Mouse (Mus musculus) embryonic facial prominence, embryonic 11.5 days (tissue): ENCODE data around the gene Hdac7. TPM values are rescaled to one million over a fixed set of nuclear protein-coding genes. Genes with fewer than 3 reads are reported as not detected.

Source experiments
- ATAC-seq: fragments of 200-750 bp; cut with Nextera tagmentation; replicated peaks from 2 replicates; pipeline ENCODE4 v1.8.0; 2017; ENCODE audit warnings: low read depth; ENCODE audit not compliant: insufficient number of reproducible peaks, low FRiP score, low TSS enrichment
- DNase-seq: peaks from one replicate; pipeline ENCODE4 v3.0.0-alpha.2; 2015; ENCODE audit warnings: low spot score
- H3K27ac ChIP-seq: fragments of 300-500 bp; sonication (generic); replicated peaks from 2 replicates; pipeline ENCODE4 v1.5.1; 2014; ENCODE audit warnings: mild to moderate bottlenecking, low read depth, low read length, control low read depth
- H3K27me3 ChIP-seq: fragments of 300-500 bp; sonication (generic); 2 replicates; pipeline ENCODE4 v1.6.1; 2014; ENCODE audit warnings: mild to moderate bottlenecking, low read length, moderate library complexity, mixed read lengths; ENCODE audit not compliant: control insufficient read depth, insufficient read depth
- H3K36me3 ChIP-seq: fragments of 300-500 bp; sonication (generic); replicated peaks from 2 replicates; pipeline ENCODE4 v1.6.1; 2014; ENCODE audit warnings: low read depth, mild to moderate bottlenecking, low read length, moderate library complexity, mixed read lengths; ENCODE audit not compliant: control insufficient read depth, insufficient read depth
- H3K4me1 ChIP-seq: fragments of 300-500 bp; sonication (generic); 2 replicates; pipeline ENCODE4 v1.6.1; 2014; ENCODE audit warnings: low read length, mixed read lengths; ENCODE audit not compliant: control insufficient read depth, insufficient read depth
- H3K4me2 ChIP-seq: fragments of 300-500 bp; sonication (generic); 2 replicates; pipeline ENCODE4 v1.6.1; 2014; ENCODE audit warnings: low read depth, mild to moderate bottlenecking, control low read depth, low read length, moderate library complexity
- H3K4me3 ChIP-seq: fragments of 300-500 bp; sonication (generic); 2 replicates; pipeline ENCODE4 v1.5.1; 2014; ENCODE audit warnings: low read depth, low read length, control low read depth
- H3K9ac ChIP-seq: fragments of 300-500 bp; sonication (generic); replicated peaks from 2 replicates; pipeline ENCODE4 v1.6.1; 2014; ENCODE audit warnings: mild to moderate bottlenecking, control low read depth, low read length
- H3K9me3 ChIP-seq: fragments of 300-500 bp; sonication (generic); replicated peaks from 2 replicates; pipeline ENCODE4 v1.6.1; 2016; ENCODE audit warnings: mild to moderate bottlenecking, low read length, inconsistent platforms, mixed read lengths; ENCODE audit not compliant: control insufficient read depth
- WGBS: fragments of 180-500 bp; shearing (Covaris S2); extraction: QIAGEN DNeasy Blood & Tissue Kit; methylation state at CpG from one replicate; pipeline ENCODE4 v1.1.7; 2014; 5-methylcytosine and 5-hydroxymethylcytosine counted together
- polyA plus RNA-seq: library from polyadenylated mRNA; unstranded; fragments of >200 nt; fragmentation: Nextera tagmentation; extraction: Ambion mirVana; gene quantifications from 2 replicates; pipeline ENCODE4 v1.2.1, GENCODE M21; 2014

The Hdac7 gene
- polyA plus RNA-seq, 1 experiment from 2014 or later = 17.0 TPM

GRCm38 (mm10) chr15:97828901-97829338 lies 15.4 kb downstream of the Hdac7 start:
- peaks cover 14% of the 10 kb centered on the region for H3K4me1 ChIP-seq
- WGBS = 42% methylated on average over 5 of the region's 5 CpGs
- H3K27me3 ChIP-seq = no peaks in the 10 kb centered on the region
- no peak overlapping the region; the same call in 1 of the 2 replicates for H3K27ac ChIP-seq
- H3K9me3 ChIP-seq = no peaks in the 10 kb centered on the region
- 0 out of 2 replicates have a peak overlapping the region, but pooled peaks have one; percentile 18 for H3K9ac ChIP-seq
- no peak overlapping the region; the same call in 1 of the 2 replicates for H3K4me2 ChIP-seq
- H3K36me3 ChIP-seq = no peaks in the 10 kb centered on the region
- no peak for ATAC-seq
- H3K4me3 ChIP-seq = no peak overlapping the region
- DNase-seq = peak; percentile 30

DNA sequence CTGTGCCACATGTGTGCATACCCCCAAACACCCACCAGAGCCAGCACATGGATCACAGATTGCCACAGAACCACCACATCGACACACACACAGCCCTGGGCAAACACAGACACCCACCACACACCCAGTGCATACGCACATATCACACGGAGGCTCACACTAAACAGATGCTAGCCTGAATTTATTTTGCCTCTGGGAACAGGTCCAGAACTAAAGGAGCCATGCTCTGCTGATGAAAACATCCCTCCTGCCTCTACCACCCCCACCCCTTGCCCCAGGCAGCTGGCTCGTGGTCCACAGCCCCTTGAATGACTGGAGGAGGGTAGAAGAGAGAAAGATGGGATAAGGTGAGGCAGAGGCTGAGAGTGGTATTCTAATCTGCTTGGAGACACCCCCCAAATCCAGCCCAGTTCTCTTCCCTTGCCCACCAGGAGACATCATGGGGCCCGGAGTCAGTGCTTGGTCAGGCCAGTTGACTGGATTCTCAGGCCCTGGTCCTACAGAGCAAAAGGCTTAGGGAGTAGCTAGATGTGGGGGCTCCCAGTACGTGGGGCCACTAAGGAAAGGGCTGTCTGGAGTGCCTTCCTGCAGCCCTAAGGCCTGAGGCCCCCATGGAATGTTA lies 16.0 kb downstream of the Hdac7 start:
- Histone ChIP-seq H3K9me3 (no peaks in the 10 kb centered on the region), H3K36me3 (no peaks in the 10 kb centered on the region), H3K9ac (peak overlapping the region; percentile 4; the same call in 1 of the 2 replicates), H3K4me3 (no peak overlapping the region), H3K4me2 (no peak overlapping the region), H3K27ac (no peak overlapping the region), H3K4me1 (peaks cover 14% of the 10 kb centered on the region), H3K27me3 (no peaks in the 10 kb centered on the region)
- DNase-seq = no peak
- WGBS = 58% methylated on average over 6 of the region's 6 CpGs
- no peak for ATAC-seq

DNA sequence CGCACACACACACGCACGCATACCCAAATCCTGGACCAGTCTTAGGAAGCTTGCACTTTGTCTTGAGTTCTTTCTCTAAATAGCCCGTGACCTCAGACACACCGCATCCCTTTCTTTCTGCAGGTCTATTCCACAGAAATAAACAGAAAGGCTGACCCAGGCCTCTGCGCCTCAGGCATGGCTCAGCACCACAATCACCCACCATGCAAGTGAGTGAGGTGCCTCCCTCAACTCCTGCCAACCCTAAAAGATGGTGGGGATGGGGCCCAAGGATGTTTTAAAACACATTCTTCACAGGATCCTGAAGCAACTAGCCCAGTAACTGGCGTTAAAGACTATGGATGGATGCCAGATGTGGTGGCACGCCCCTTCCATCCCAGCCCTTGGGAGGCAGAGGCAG lies 16.9 kb downstream of the Hdac7 start:
- Histone ChIP-seq H3K4me2 (no peak overlapping the region; the same call in 1 of the 2 replicates), H3K27me3 (no peaks in the 10 kb centered on the region), H3K36me3 (no peaks in the 10 kb centered on the region), H3K4me3 (no peak overlapping the region), H3K9ac (no peak overlapping the region), H3K9me3 (no peaks in the 10 kb centered on the region), H3K4me1 (peaks cover 13% of the 10 kb centered on the region), H3K27ac (no peak overlapping the region)
- DNase-seq (no peak), ATAC-seq (no peak)
- 86% methylated on average over 8 of the region's 8 CpGs for WGBS

DNA sequence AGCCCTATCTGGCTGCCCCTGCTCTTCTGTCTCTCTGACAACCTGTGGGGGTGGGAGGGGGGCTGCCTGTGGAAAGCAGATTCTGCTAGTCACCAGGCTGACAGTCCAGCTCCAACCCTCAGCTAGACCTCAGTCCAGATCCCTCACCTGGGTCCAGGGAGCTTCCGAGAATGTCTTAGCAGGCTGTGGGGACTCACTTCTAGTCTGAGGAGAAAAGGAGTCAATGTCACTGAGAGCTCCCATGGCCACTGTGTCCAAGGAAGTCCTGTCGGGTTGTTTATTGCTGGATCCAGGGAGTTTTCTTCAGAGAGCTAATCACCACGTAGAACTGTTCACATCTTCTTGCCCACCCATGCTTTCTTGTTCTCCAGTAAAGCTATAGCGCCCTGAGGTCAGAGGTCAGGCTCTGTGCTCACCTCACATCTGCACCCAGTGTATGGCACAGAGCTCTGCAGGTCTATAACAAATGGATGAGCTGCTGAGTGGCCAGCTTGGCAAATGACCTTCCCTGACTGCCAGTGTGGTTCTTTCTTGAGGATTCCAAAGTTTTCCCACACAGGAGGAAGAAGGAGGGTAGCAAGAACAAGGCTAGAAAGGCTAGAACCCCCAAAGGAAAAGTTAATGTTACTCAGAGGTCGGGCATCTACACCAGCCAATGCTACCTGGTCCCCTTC lies 17.6 kb downstream of the Hdac7 start:
- Histone ChIP-seq H3K27ac (no peak overlapping the region), H3K4me2 (no peak overlapping the region), H3K9me3 (no peaks in the 10 kb centered on the region), H3K36me3 (no peaks in the 10 kb centered on the region), H3K9ac (no peak overlapping the region), H3K27me3 (no peaks in the 10 kb centered on the region), H3K4me3 (no peak overlapping the region), H3K4me1 (peaks cover 11% of the 10 kb centered on the region)
- DNase-seq (no peak), ATAC-seq (no peak)
- 67% methylated on average over 5 of the region's 5 CpGs for WGBS

- DNase-seq = no peak
- no peak overlapping the region for H3K4me3 ChIP-seq
- no peaks in the 10 kb centered on the region for H3K9me3 ChIP-seq
- no peaks in the 10 kb centered on the region for H3K36me3 ChIP-seq
- WGBS = 46% methylated on average over 12 of the region's 12 CpGs
- peak overlapping the region; percentile 50; the same call in 1 of the 2 replicates for H3K9ac ChIP-seq
- H3K27me3 ChIP-seq = no peaks in the 10 kb centered on the region
- H3K27ac ChIP-seq = no peak overlapping the region
- H3K4me1 ChIP-seq = peaks cover 11% of the 10 kb centered on the region
- H3K4me2 ChIP-seq = no peak overlapping the region; the same call in 1 of the 2 replicates
- no peak for ATAC-seq
These were observed 18.2 kb downstream of the Hdac7 start for GRCm38 (mm10) chr15:97825941-97826587.

GRCm38 (mm10) chr15:97825071-97825940 lies 19.0 kb downstream of the Hdac7 start:
- H3K36me3 ChIP-seq = no peaks in the 10 kb centered on the region
- no peaks in the 10 kb centered on the region for H3K9me3 ChIP-seq
- WGBS = 10% methylated on average over 29 of the region's 29 CpGs
- DNase-seq (peak; percentile 56), ATAC-seq (0 out of 2 replicates have a peak, but pooled peaks have one; percentile 30)
- H3K27ac ChIP-seq = peak overlapping the region; percentile 16; the same call in 1 of the 2 replicates
- H3K4me1 ChIP-seq = peaks cover 11% of the 10 kb centered on the region
- 0 out of 2 replicates have a peak overlapping the region, but pooled peaks have one; percentile 4 for H3K4me3 ChIP-seq
- no peaks in the 10 kb centered on the region for H3K27me3 ChIP-seq
- peak overlapping the region; percentile 50 for H3K9ac ChIP-seq
- H3K4me2 ChIP-seq = peak overlapping the region; percentile 43

DNA sequence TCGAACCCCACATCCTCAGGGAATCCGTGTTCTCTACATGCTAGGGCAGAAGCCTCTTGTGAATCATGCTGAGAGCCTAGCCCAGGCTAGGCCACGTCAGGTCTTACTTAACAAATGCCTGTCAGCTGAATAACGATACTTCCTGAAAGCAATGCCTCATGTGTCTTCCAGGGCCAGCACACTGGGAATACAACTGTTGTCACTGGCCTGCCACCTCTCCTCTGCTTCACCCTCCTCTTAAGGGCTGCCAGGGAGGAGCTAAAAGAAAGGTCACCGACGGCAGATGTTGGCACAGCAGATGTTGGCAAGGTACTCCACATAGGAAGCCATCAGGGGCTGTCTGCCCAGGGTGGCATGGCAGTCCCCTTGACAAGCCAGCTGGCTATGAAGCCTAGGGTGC lies 20.3 kb downstream of the Hdac7 start:
- Histone ChIP-seq H3K27ac (no peak overlapping the region), H3K4me2 (no peak overlapping the region), H3K4me1 (peaks cover 10% of the 10 kb centered on the region), H3K9ac (no peak overlapping the region), H3K27me3 (no peaks in the 10 kb centered on the region), H3K9me3 (no peaks in the 10 kb centered on the region), H3K4me3 (no peak overlapping the region), H3K36me3 (no peaks in the 10 kb centered on the region)
- DNase-seq (no peak), ATAC-seq (no peak)
- WGBS = 85% methylated on average over 6 of the region's 6 CpGs
